Mouse (Mus musculus): ENCODE measurements around the gene Ftsj3. TPM values are rescaled to one million over a fixed set of nuclear protein-coding genes. Genes with fewer than 3 reads are reported as not detected.
"Not testable (repeated sequence)": the region's sequence is repeated elsewhere in the genome, so short reads cannot be mapped to it uniquely, and the experiment has no call there.

Ftsj3 gene
- total RNA-seq, 2 experiments from 2014 or later = 37.8 to 39.4 TPM

- DNase-seq (ENCODE audit: low spot score in 2 of 2) = no peak
These were observed 53.8 kb downstream of the Ftsj3 start, which contains the start of gene Strada for GRCm38 (mm10) chr11:106202123-106202465. TSS of gene Strada (minus strand) at chr11:106202168.

GRCm38 (mm10) chr11:106201337-106202122, 54.3 kb downstream of the Ftsj3 start:
- no peak for DNase-seq (ENCODE audit: low spot score in 2 of 2)

- no peak for DNase-seq (ENCODE audit: low spot score in 2 of 2)
These were observed 55.1 kb downstream of the Ftsj3 start for GRCm38 (mm10) chr11:106200756-106201155.

GRCm38 (mm10) chr11:106199997-106200396, 55.9 kb downstream of the Ftsj3 start:
- not testable (repeated sequence) for DNase-seq (ENCODE audit: low spot score in 2 of 2)

Other genes starting within 250 kb of the Ftsj3 start
- gene Kcnh6, start 248.0 kb downstream of the Ftsj3 start, total RNA-seq (2021) = under 1 TPM; 0.76 to 0.82 TPM
- 100 to 1,000 TPM; 184 to 190 TPM for gene Dcaf7, start 219.2 kb downstream of the Ftsj3 start, total RNA-seq (2021)
- 10 to 100 TPM; 15.1 to 15.2 TPM for gene Taco1, start 190.0 kb downstream of the Ftsj3 start, total RNA-seq (2021)
- 10 to 100 TPM; 26.7 to 27.7 TPM for gene Map3k3, start 171.5 kb downstream of the Ftsj3 start, total RNA-seq (2021)
- gene Gm10840, start 95.2 kb downstream of the Ftsj3 start, total RNA-seq (2021) = not detected
- gene Limd2, start 95.2 kb downstream of the Ftsj3 start, total RNA-seq (2021) = 100 to 1,000 TPM; 100 to 112 TPM
- gene Strada, start 53.9 kb downstream of the Ftsj3 start, total RNA-seq (2021) = 10 to 100 TPM; 28.8 to 32.3 TPM
- gene Ccdc47, start 39.7 kb downstream of the Ftsj3 start, total RNA-seq (2021) = 100 to 1,000 TPM; 101 to 102 TPM
- gene Ddx42, start 39.2 kb downstream of the Ftsj3 start, total RNA-seq (2021) = 10 to 100 TPM; 70.6 to 80.4 TPM
- 100 to 1,000 TPM; 132 to 133 TPM for gene Psmc5, start 75 bp upstream of the Ftsj3 start, total RNA-seq (2021)
- 10 to 100 TPM; 22.0 to 23.0 TPM for gene Smarcd2, start 16.9 kb upstream of the Ftsj3 start, total RNA-seq (2021)
- under 1 TPM; 0.16 to 0.20 TPM for gene Tcam1, start 20.6 kb upstream of the Ftsj3 start, total RNA-seq (2021)
- gene Gh, start 45.8 kb upstream of the Ftsj3 start, total RNA-seq (2021) = not detected
- gene Cd79b, start 58.7 kb upstream of the Ftsj3 start, total RNA-seq (2021) = under 1 TPM; 0.38 to 0.59 TPM
- gene Scn4a, start 97.2 kb upstream of the Ftsj3 start, total RNA-seq (2021) = under 1 TPM in 1 of 2 experiments, not detected in 1; 0.38 TPM
- under 1 TPM in 1 of 2 experiments, not detected in 1; 0.91 TPM for gene Prr29, start 109.4 kb upstream of the Ftsj3 start, total RNA-seq (2021)
- gene Icam2, start 132.0 kb upstream of the Ftsj3 start, total RNA-seq (2021) = 1 to 10 TPM; 4.6 to 4.7 TPM
- 1 to 10 TPM; 8.5 to 8.7 TPM for gene Ern1, start 231.8 kb upstream of the Ftsj3 start, total RNA-seq (2021)